Comparison of ENCODE assay signal across 9 mouse cellular contexts in the genomic region with DNA sequence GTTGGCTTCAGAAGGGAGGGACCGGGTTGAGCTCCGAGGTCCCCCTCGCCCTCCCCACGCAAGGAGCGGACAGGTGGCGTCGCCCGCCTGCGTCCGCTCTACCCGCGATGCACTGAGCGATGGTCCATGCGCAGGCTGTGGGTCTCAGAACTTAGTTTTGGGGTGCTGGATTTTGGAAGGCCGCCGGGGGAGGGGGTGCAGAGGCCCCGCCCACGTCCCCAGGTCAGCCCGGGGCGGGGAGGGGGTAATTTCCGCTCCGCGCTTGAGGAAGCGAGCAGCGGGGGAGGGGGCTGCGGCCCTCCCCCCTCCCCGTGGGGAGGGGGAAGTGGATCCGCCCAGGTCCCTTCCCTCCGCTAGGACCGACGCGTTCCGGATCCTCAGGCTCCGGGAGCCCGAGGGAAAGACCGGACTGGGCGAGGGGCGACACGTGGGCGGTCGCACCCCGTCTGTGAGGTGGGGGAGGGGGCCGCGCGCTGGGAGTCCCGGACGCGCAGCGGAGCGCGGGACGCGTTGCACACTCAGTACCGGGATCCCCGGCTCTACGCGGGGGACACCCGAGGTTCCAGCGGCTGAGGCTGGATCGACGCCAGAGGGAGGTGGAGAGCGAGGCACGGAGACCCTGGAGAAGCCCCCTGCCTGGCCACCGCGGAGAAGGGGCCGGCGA. TPM values are rescaled to one million over a fixed set of nuclear protein-coding genes. Genes with fewer than 3 reads are reported as not detected.
DNase-seq lines count a peak whose midpoint lies in the region; ATAC-seq and TF ChIP-seq lines count a peak whose summit lies in the region.
"Had no signal": no experiment of that assay in that cellular context is flagged by ENCODE, and none has a peak within 500 bp of the region (broad histone marks: within the 10 kb centered on the region; RNA-seq: fewer than 3 reads in every experiment).

No protein-coding gene starts in this region.

- peak overlapping the region; percentile 76 for H3K4me2 ChIP-seq in forebrain, postnatal 0 days (ENCODE audit: low read depth)
- H3K4me2 ChIP-seq in kidney, postnatal 0 days (ENCODE audit: low read length), result peak overlapping the region; percentile 94
- peak overlapping the region; percentile 80 for H3K4me2 ChIP-seq in midbrain, embryonic 15.5 days

- H3K9me3 ChIP-seq in forebrain, postnatal 0 days (ENCODE audit: low read length), result no peaks in the 10 kb centered on the region
- H3K9me3 ChIP-seq in kidney, postnatal 0 days (replicated peaks; ENCODE audit: low read length), result no peaks in the 10 kb centered on the region
- H3K9me3 ChIP-seq in midbrain, embryonic 15.5 days, result no peaks in the 10 kb centered on the region

- TF ChIP-seq CTCF in forebrain, postnatal 0 days (IDR thresholded peaks at IDR 0.05; ENCODE audit: low read depth), result peak; percentile 23; the same call in 1 of the 2 replicates
- no peak for TF ChIP-seq CTCF in kidney, postnatal 0 days (IDR thresholded peaks at IDR 0.05; ENCODE audit: low read depth)
- no peak for TF ChIP-seq CTCF in layer of hippocampus, adult 2 months (conservative IDR thresholded peaks at IDR 0.05)

- DNase-seq in heart, adult 11 months, result peak; percentile 86
- no peak for DNase-seq in heart, postnatal 25 days (ENCODE audit: low spot score)
- DNase-seq in NIH3T3 (ENCODE audit: low read depth), result peak; percentile 36
- DNase-seq in forebrain, postnatal 0 days, result peak; percentile 83
- peak; percentile 39 for DNase-seq in kidney, postnatal 0 days (ENCODE audit: low spot score)
- DNase-seq in layer of hippocampus, adult 2 months (ENCODE audit: low spot score in 2 of 2), result no peak
- no peak for DNase-seq in c-Kit-positive CD71-positive TER-119-positive erythroid progenitor cells, embryonic 14.5 days (ENCODE audit: low spot score)

- H3K36me3 ChIP-seq in forebrain, postnatal 0 days (ENCODE audit: insufficient read depth), result no peaks in the 10 kb centered on the region
- H3K36me3 ChIP-seq in kidney, postnatal 0 days (ENCODE audit: insufficient read depth, low read length), result no peaks in the 10 kb centered on the region
- no peaks in the 10 kb centered on the region for H3K36me3 ChIP-seq in midbrain, embryonic 15.5 days (replicated peaks)

- H3K4me1 ChIP-seq in forebrain, postnatal 0 days (ENCODE audit: insufficient read depth), result peaks cover 7% of the 10 kb centered on the region; the same call in 1 of the 2 replicates
- H3K4me1 ChIP-seq in kidney, postnatal 0 days (replicated peaks; ENCODE audit: insufficient read depth, low read length), result peaks cover 23% of the 10 kb centered on the region
- peaks cover 32% of the 10 kb centered on the region for H3K4me1 ChIP-seq in midbrain, embryonic 15.5 days

- peak overlapping the region; percentile 67 for H3K9ac ChIP-seq in forebrain, postnatal 0 days
- H3K9ac ChIP-seq in kidney, postnatal 0 days (ENCODE audit: low read depth, low read length), result peak overlapping the region; percentile 49
- H3K9ac ChIP-seq in midbrain, embryonic 15.5 days, result peak overlapping the region; percentile 68

- WGBS in forebrain, postnatal 0 days, result under 1% methylated on average over 54 of the region's 67 CpGs
- WGBS in kidney, postnatal 0 days, result under 1% methylated on average over 58 of the region's 67 CpGs
- WGBS in midbrain, embryonic 15.5 days, result under 1% methylated on average over 56 of the region's 67 CpGs

- peak overlapping the region; percentile 58 for H3K4me3 ChIP-seq in forebrain, postnatal 0 days (ENCODE audit: low read depth, low read length)
- peak overlapping the region; percentile 88 for H3K4me3 ChIP-seq in kidney, postnatal 0 days (replicated peaks; ENCODE audit: low read depth, low read length)
- H3K4me3 ChIP-seq in midbrain, embryonic 15.5 days, result peak overlapping the region; percentile 54
- H3K4me3 ChIP-seq in layer of hippocampus, adult 2 months, result no peak overlapping the region

- peak; percentile 77 for ATAC-seq in forebrain, postnatal 0 days
- ATAC-seq in kidney, postnatal 0 days (replicated peaks; ENCODE audit: low FRiP score, low read depth), result peak; percentile 44; the same call in 1 of the 2 replicates
- peak; percentile 78 for ATAC-seq in midbrain, embryonic 15.5 days (replicated peaks)

- H3K27ac ChIP-seq in forebrain, postnatal 0 days (ENCODE audit: low read depth, low read length), result peak overlapping the region; percentile 69
- H3K27ac ChIP-seq in kidney, postnatal 0 days, result no peak overlapping the region
- H3K27ac ChIP-seq in midbrain, embryonic 15.5 days, result peak overlapping the region; percentile 88
- no peak overlapping the region for H3K27ac ChIP-seq in layer of hippocampus, adult 2 months
- H3K27ac ChIP-seq: macrophage had no signal

- intact Hi-C loops in heart, postnatal 25 days (cut with DNase I), result loop anchor here (10.0 kb wide), 2 partner anchors 198 to 268 kb away; partner anchors contain the start of gene Hoxb9

- H3K27me3 ChIP-seq in forebrain, postnatal 0 days (ENCODE audit: insufficient read depth, low read length), result peaks cover 20% of the 10 kb centered on the region; the same call in 1 of the 2 replicates
- peaks cover 29% of the 10 kb centered on the region for H3K27me3 ChIP-seq in kidney, postnatal 0 days (ENCODE audit: insufficient read depth, low read length)
- no peaks in the 10 kb centered on the region for H3K27me3 ChIP-seq in midbrain, embryonic 15.5 days (replicated peaks)

RNA-seq across cellular contexts. Expression of gene Igf2bp1, which starts 1.2 kb away (rescaled TPM):
- under 1 TPM; 0.23 to 0.25 TPM for total RNA-seq in heart, postnatal 25 days (2021)
- total RNA-seq in forebrain, postnatal 0 days (2014; rRNA removed), result 3.0 and 3.3 TPM in 2 replicates
- polyA plus RNA-seq in forebrain, postnatal 0 days (2015; fragmentation: Nextera tagmentation; extraction: Ambion mirVana), result 1.8 and 2.5 TPM in 2 replicates
- 14.9 and 20.5 TPM in 2 replicates for polyA plus RNA-seq in kidney, postnatal 0 days (2015; fragmentation: Nextera tagmentation; extraction: Ambion mirVana)
- 14.6 and 15.7 TPM in 2 replicates for polyA plus RNA-seq in midbrain, embryonic 15.5 days (2015; fragmentation: Nextera tagmentation; extraction: Ambion mirVana)
- total RNA-seq in layer of hippocampus, adult 2 months (2021), result not detected
- polyA plus RNA-seq: macrophage had no signal

RNA-seq across cellular contexts. Expression of gene Gip, which starts 17.4 kb away (rescaled TPM):
- total RNA-seq in heart, postnatal 25 days (2021), result not detected
- not detected in 2 replicates for total RNA-seq in forebrain, postnatal 0 days (2014; rRNA removed)
- polyA plus RNA-seq in forebrain, postnatal 0 days (2015; fragmentation: Nextera tagmentation; extraction: Ambion mirVana), result not detected in 2 replicates
- not detected in 2 replicates for polyA plus RNA-seq in kidney, postnatal 0 days (2015; fragmentation: Nextera tagmentation; extraction: Ambion mirVana)
- not detected in 2 replicates for polyA plus RNA-seq in midbrain, embryonic 15.5 days (2015; fragmentation: Nextera tagmentation; extraction: Ambion mirVana)
- total RNA-seq in layer of hippocampus, adult 2 months (2021), result not detected
- polyA plus RNA-seq: macrophage had no signal

RNA-seq across cellular contexts. Expression of gene Snf8, which starts 27.7 kb away (rescaled TPM):
- total RNA-seq in heart, postnatal 25 days (2021), result 10 to 100 TPM; 45.7 to 46.9 TPM
- 36.5 and 36.7 TPM in 2 replicates for total RNA-seq in forebrain, postnatal 0 days (2014; rRNA removed)
- polyA plus RNA-seq in forebrain, postnatal 0 days (2015; fragmentation: Nextera tagmentation; extraction: Ambion mirVana), result 112 and 120 TPM in 2 replicates
- polyA plus RNA-seq in kidney, postnatal 0 days (2015; fragmentation: Nextera tagmentation; extraction: Ambion mirVana), result 85.8 and 90.6 TPM in 2 replicates
- polyA plus RNA-seq in midbrain, embryonic 15.5 days (2015; fragmentation: Nextera tagmentation; extraction: Ambion mirVana), result 137 TPM in 2 replicates
- 10 to 100 TPM; 92.8 to 96.8 TPM for total RNA-seq in layer of hippocampus, adult 2 months (2021)

RNA-seq across cellular contexts. Expression of gene Ube2z, which starts 58.2 kb away (rescaled TPM):
- 10 to 100 TPM; 29.0 to 32.2 TPM for total RNA-seq in heart, postnatal 25 days (2021)
- 54.9 and 56.2 TPM in 2 replicates for total RNA-seq in forebrain, postnatal 0 days (2014; rRNA removed)
- 29.4 and 35.4 TPM in 2 replicates for polyA plus RNA-seq in forebrain, postnatal 0 days (2015; fragmentation: Nextera tagmentation; extraction: Ambion mirVana)
- polyA plus RNA-seq in kidney, postnatal 0 days (2015; fragmentation: Nextera tagmentation; extraction: Ambion mirVana), result 31.7 and 33.2 TPM in 2 replicates
- 41.4 and 44.0 TPM in 2 replicates for polyA plus RNA-seq in midbrain, embryonic 15.5 days (2015; fragmentation: Nextera tagmentation; extraction: Ambion mirVana)
- 10 to 100 TPM; 54.4 to 56.2 TPM for total RNA-seq in layer of hippocampus, adult 2 months (2021)

Comparison
In these comparisons a context has a peak if more than half of its experiments do, and no peak if none do; other contexts are left out.
1. DNase-seq: peak in heart, adult 11 months (single experiment), NIH3T3 (single experiment), forebrain, postnatal 0 days (single experiment) and kidney, postnatal 0 days (single experiment); none in heart, postnatal 25 days (single experiment), layer of hippocampus, adult 2 months (0 of 2) and c-Kit-positive CD71-positive TER-119-positive erythroid progenitor cells, embryonic 14.5 days (single experiment).
2. H3K27ac ChIP-seq: peak in forebrain, postnatal 0 days (single experiment) and midbrain, embryonic 15.5 days (single experiment); none in kidney, postnatal 0 days (single experiment) and layer of hippocampus, adult 2 months (single experiment).
3. Peak in every context shown above with its lines, with median percentiles within 50 percentile points of each other: ATAC-seq, H3K4me2 ChIP-seq and H3K9ac ChIP-seq.